Mouse (Mus musculus) MEL-GATA-1-ER (cell line): ENCODE results near the gene Npnt.

Source experiments
- DNase-seq: peaks from one replicate; pipeline ENCODE4 v3.0.0-alpha.2; 2012; ENCODE audit warnings: low read depth; ENCODE audit errors: extremely low read depth

Gene Npnt

GRCm38 (mm10) chr3:132939006-132939405 is 11.1 kb downstream of the Npnt start:
- DNase-seq = no peak

- DNase-seq = no peak
Observed at GRCm38 (mm10) chr3:132934649-132935048, 15.4 kb downstream of the Npnt start.

GRCm38 (mm10) chr3:132931526-132931925 is 18.6 kb downstream of the Npnt start:
- no peak for DNase-seq

GRCm38 (mm10) chr3:132929866-132930265 is 20.2 kb downstream of the Npnt start:
- no peak for DNase-seq

GRCm38 (mm10) chr3:132928186-132928585 is 21.9 kb downstream of the Npnt start:
- DNase-seq = no peak

GRCm38 (mm10) chr3:132919798-132920197 is 30.3 kb downstream of the Npnt start:
- DNase-seq = no peak

GRCm38 (mm10) chr3:132919240-132919639 is 30.9 kb downstream of the Npnt start:
- no peak for DNase-seq

GRCm38 (mm10) chr3:132917356-132918090 is 32.6 kb downstream of the Npnt start:
- DNase-seq = no peak

GRCm38 (mm10) chr3:132915661-132916060 is 34.4 kb downstream of the Npnt start:
- DNase-seq = no peak

GRCm38 (mm10) chr3:132912420-132912819 is 37.7 kb downstream of the Npnt start:
- no peak for DNase-seq

- no peak for DNase-seq
Observed at GRCm38 (mm10) chr3:132911716-132912115, 38.4 kb downstream of the Npnt start.

GRCm38 (mm10) chr3:132910727-132911126 is 39.4 kb downstream of the Npnt start:
- DNase-seq = no peak

- DNase-seq = no peak
Observed at GRCm38 (mm10) chr3:132909736-132910135, 40.4 kb downstream of the Npnt start.

- DNase-seq = no peak
Observed at GRCm38 (mm10) chr3:132907506-132908203, 42.4 kb downstream of the Npnt start.

- DNase-seq = no peak
Observed at GRCm38 (mm10) chr3:132905224-132905930, 44.7 kb downstream of the Npnt start.

- DNase-seq = no peak
Observed at GRCm38 (mm10) chr3:132903386-132903785, 46.7 kb downstream of the Npnt start.

GRCm38 (mm10) chr3:132902921-132903320 is 47.2 kb downstream of the Npnt start:
- no peak for DNase-seq

- DNase-seq = no peak
Observed at GRCm38 (mm10) chr3:132902206-132902605, 47.9 kb downstream of the Npnt start.

GRCm38 (mm10) chr3:132897891-132898290 is 52.2 kb downstream of the Npnt start:
- no peak for DNase-seq

- DNase-seq = no peak
Observed at GRCm38 (mm10) chr3:132897390-132897789, 52.7 kb downstream of the Npnt start.

- DNase-seq = no peak
Observed at GRCm38 (mm10) chr3:132894086-132894485, 56.0 kb downstream of the Npnt start.

GRCm38 (mm10) chr3:132893676-132894075 is 56.4 kb downstream of the Npnt start:
- DNase-seq = no peak
